Mouse (Mus musculus): ENCODE results near the gene Dido1.
"Not testable (repeated sequence)": the region's sequence is repeated elsewhere in the genome, so short reads cannot be mapped to it uniquely, and the experiment has no call there.

Dido1 gene

GRCm38 (mm10) chr2:180724585-180725413, 15.0 kb upstream of the Dido1 start, which contains the start of gene Slc17a9:
Slc17a9 (plus strand) TSS chr2:180725263.
- no peak for DNase-seq (ENCODE audit: low spot score)

GRCm38 (mm10) chr2:180723865-180724264, 14.1 kb upstream of the Dido1 start:
- DNase-seq (ENCODE audit: low spot score): no peak

- DNase-seq (ENCODE audit: low spot score): not testable (repeated sequence)
These were observed 12.9 kb upstream of the Dido1 start for GRCm38 (mm10) chr2:180722748-180723147.

- no peak for DNase-seq (ENCODE audit: low spot score)
These were observed 2.4 kb upstream of the Dido1 start for GRCm38 (mm10) chr2:180712037-180712689.

GRCm38 (mm10) chr2:180711527-180711926, 1.7 kb upstream of the Dido1 start:
- no peak for DNase-seq (ENCODE audit: low spot score)

GRCm38 (mm10) chr2:180710276-180711155, 717 bp upstream of the Dido1 start:
- DNase-seq (ENCODE audit: low spot score): no peak

- no peak for DNase-seq (ENCODE audit: low spot score)
These were observed 526 bp downstream of the Dido1 start for GRCm38 (mm10) chr2:180709023-180709922.

GRCm38 (mm10) chr2:180705975-180706374, 3.8 kb downstream of the Dido1 start:
- DNase-seq (ENCODE audit: low spot score): no peak

GRCm38 (mm10) chr2:180705066-180705465, 4.7 kb downstream of the Dido1 start:
- no peak for DNase-seq (ENCODE audit: low spot score)

GRCm38 (mm10) chr2:180704591-180704990, 5.2 kb downstream of the Dido1 start:
- no peak for DNase-seq (ENCODE audit: low spot score)

GRCm38 (mm10) chr2:180703645-180704359, 6.0 kb downstream of the Dido1 start:
- no peak for DNase-seq (ENCODE audit: low spot score)

GRCm38 (mm10) chr2:180703175-180703574, 6.6 kb downstream of the Dido1 start:
- no peak for DNase-seq (ENCODE audit: low spot score)

GRCm38 (mm10) chr2:180702701-180703149, 7.1 kb downstream of the Dido1 start:
- no peak for DNase-seq (ENCODE audit: low spot score)

GRCm38 (mm10) chr2:180701767-180702621, 7.8 kb downstream of the Dido1 start:
- DNase-seq (ENCODE audit: low spot score): peak; percentile 79

GRCm38 (mm10) chr2:180701053-180701766, 8.6 kb downstream of the Dido1 start:
- no peak for DNase-seq (ENCODE audit: low spot score)

- DNase-seq (ENCODE audit: low spot score): no peak
These were observed 9.3 kb downstream of the Dido1 start for GRCm38 (mm10) chr2:180700457-180700856.

- DNase-seq (ENCODE audit: low spot score): no peak
These were observed 14.6 kb downstream of the Dido1 start for GRCm38 (mm10) chr2:180695176-180695575.

- no peak for DNase-seq (ENCODE audit: low spot score)
These were observed 17.2 kb downstream of the Dido1 start for GRCm38 (mm10) chr2:180692630-180693029.

GRCm38 (mm10) chr2:180689841-180690240, 20.0 kb downstream of the Dido1 start:
- DNase-seq (ENCODE audit: low spot score): no peak
